Mouse (Mus musculus): ENCODE measurements around the gene Nxnl2.
"Not testable (repeated sequence)": the region's sequence is repeated elsewhere in the genome, so short reads cannot be mapped to it uniquely, and the experiment has no call there.

Nxnl2 gene

DNA sequence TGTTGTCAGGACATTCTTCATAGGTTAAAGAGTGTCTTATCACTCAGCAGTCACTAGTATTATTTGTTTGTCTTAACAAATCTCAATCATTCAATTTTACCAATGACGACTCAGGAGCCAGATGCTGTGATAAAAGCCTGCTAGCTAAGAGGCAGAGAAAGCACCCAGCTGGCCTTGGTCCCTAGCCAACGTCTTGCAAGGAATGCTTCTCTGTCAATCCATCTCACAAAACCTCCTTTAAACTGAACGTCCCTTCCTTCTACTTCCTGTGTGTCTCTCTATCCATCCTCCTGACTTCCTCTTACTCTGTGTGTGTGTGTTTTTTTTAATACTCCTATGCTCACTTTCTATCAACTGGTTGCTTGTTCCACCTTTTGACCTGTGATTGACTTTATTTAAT, 8.5 kb downstream of the Nxnl2 start:
- DNase-seq (ENCODE audit: low spot score) = no peak

DNA sequence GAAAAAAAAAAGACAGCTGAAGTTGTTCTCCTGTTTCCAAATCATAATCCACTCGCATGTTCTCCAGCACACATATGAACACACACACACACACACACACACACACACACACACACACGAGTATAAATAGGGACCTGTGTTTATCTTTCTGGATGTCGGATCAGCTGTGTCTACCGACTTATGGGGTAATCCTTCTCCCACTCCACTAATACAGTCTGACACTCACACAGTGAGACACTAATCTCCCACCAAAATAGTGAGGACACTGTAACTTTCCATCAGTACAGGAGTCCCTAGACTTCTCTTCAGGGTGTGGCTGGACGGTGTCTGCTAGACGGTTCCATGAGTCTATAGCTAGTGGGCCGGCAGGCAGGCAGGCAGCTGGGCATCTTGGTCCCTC, 11.4 kb downstream of the Nxnl2 start:
- no peak for DNase-seq (ENCODE audit: low spot score)

DNA sequence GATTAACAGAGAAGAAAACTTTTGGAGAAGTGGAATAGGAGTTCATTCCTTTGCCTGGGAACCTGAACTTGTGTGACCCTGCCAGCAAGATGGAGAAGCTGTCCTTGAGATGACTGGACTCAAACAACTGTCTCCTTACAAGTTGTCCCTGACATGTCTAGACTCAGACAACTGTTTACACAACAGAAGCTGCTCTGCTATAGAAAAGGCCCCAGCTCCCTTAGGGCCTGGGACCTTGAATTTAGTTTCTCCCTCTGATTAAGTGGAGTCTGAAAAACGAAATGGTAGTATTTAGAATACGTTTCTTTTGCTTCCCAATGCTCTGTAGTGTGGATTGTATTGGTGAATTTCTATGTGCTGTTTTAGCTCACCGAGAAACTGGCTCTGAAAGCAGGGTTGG, 14.1 kb downstream of the Nxnl2 start:
- no peak for DNase-seq (ENCODE audit: low spot score)

DNA sequence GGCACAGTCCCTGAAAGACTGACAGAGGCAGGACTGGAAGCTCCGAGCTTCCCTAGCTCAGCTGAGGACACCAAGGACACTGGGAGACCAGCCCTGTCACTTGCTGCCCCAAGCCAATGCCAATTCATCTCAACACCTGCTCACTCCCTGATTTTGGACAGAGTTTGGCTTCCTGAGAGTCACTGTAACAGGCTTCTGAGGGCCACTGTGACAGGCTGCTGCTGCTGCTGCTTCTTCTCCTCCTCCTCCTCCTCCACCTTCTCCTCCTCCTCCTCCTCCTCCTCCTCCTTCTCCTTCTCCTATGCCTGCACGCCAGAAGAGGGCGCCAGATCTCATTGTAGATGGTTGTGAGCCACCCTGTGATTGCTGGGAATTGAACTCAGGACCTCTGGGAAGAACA, 19.5 kb downstream of the Nxnl2 start:
- no peak for DNase-seq (ENCODE audit: low spot score)

DNA sequence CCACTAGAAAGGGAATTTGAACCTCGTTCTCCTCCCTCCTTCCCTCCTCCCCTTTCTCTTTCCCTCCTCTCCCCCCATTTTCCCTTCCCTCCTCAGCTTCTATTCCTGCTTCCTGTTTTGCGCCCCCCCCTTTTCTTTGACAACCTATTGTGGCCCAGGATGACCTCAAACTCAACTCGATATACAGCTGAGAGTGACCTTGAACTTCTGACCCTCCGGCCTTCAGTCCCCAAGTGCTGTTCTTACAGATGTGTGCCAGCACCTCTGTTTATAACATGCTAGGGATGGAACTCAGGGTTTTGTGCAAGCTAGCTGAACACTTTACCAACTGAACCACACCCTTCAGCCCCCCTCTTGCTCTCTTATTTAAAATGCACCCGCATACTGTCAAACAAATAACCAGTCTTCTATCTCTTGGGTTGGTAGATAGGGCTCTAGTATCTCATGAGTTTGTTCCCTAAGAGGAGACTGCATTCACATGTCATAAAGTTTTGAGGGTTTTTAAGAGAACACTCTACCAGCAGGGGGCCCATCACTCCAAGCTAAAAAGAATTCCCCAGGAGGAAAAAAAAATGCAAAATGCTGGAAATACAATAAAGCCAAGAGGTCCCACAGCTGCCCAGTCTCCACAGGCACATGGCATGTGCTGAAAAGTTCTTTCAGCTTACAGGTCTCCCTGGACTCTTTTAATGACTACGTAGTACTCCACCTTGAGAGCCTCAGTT, 20.8 kb downstream of the Nxnl2 start:
- peak; percentile 33 for DNase-seq (ENCODE audit: low spot score)

DNA sequence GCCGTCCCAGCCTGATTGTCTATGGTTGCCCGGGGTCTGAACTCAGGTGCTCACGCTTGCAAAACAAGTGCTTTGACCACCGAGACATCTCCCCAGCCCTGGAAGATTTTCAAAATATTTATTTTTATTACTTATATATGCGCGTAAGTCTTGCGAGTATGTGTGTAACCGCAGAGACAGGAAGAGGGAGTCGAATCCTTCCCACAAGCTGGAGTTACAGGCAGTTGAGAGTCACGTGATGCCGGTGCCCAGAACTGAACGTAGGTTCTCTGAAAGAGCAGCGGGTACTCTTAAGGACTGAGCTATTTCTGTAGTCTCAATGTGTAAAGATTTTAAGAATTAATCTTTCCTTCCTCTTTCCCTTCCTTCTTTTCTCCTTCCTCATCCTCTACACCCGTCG, 23.1 kb downstream of the Nxnl2 start:
- no peak for DNase-seq (ENCODE audit: low spot score)

DNA sequence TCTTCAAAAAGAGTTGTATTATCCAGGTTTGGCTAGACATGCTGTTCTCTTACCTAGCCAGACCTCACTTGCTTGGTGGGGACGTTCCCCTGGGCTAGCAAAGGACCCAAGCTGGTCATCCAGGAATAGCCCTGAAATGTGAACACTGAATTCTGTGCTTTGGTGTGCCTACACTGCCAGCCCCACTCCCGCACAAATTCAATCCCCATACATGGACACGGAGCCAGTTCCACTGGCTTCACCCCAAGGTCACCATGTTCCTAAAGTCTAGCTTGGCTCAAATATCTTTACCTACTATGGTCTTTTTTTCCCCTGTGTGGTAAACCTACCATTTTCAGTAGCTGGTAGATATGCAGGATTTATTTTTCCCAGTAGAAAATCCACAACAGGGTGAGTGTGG, 26.9 kb downstream of the Nxnl2 start:
- no peak for DNase-seq (ENCODE audit: low spot score)

DNA sequence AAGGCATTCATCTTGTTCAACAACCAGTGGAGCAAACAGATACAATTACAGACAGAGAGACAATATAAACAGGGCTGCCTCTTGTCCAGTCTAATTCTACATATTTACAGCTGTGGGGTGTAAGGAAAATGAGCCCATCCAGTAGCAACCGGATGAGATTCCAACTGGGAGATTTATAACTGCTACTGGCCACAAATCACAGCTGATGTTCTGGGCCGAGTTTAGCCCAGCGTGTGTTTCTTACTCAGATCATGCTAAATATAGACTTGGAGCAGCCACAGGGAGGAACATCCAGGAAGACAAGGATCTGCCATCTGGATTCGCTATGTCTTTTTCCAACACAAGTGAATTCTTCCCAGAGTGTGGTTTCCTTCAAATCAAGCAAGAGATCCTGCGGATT, 27.4 kb downstream of the Nxnl2 start:
- peak; percentile 50 for DNase-seq (ENCODE audit: low spot score)

DNA sequence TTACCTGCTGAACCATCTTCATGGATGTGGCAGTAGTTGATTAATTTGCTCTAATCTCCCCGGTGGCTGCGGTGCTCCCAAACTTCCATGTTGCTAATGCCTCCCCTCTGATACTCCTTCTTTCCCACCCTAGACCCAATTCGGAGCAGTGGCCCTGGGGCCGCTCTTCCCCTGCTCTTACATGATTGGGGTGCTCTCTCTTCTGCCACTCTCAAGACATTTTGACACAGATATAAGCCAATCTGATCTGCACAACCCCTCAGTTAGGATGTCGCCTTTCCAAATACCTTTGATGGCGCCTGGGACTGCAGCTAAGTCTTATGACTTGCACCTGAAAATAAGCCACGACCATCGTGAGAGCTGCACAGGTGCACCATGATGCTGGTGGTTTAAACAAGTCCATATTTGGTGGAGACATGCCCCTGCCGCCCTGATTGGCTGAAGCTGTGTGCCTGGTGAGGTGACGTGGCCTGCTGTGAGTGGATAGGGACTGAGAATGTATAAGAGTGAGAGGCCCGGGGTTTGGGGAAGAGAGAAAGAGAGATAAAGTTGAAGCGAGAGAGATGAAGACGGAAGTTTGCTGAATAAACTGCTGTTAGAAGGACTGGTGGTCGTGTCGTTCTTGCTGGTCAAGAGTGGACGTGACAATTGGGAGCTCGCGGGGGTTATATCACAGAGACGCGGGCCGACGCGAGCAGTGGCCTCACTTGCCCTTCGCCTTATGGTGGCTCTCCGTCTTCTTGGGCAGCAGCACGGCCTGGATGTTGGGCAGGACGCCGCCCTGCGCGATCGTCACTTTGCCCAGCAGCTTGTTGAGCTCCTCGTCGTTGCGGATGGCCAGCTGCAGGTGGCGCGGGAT, 31.4 kb downstream of the Nxnl2 start:
- DNase-seq (ENCODE audit: low spot score) = not testable (repeated sequence)

DNA sequence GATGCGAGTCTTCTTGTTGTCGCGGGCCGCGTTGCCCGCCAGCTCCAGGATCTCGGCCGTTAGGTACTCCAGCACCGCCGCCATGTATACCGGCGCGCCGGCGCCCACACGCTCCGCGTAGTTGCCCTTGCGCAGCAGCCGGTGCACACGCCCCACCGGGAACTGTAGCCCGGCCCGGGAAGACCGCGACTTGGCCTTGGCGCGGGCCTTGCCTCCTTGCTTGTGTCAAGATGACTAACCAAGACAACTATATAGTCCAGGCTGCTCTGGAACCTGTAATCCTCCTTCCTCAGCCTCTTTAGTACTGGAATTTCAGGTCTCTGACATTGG, 32.0 kb downstream of the Nxnl2 start:
- DNase-seq (ENCODE audit: low spot score) = peak; percentile 38

DNA sequence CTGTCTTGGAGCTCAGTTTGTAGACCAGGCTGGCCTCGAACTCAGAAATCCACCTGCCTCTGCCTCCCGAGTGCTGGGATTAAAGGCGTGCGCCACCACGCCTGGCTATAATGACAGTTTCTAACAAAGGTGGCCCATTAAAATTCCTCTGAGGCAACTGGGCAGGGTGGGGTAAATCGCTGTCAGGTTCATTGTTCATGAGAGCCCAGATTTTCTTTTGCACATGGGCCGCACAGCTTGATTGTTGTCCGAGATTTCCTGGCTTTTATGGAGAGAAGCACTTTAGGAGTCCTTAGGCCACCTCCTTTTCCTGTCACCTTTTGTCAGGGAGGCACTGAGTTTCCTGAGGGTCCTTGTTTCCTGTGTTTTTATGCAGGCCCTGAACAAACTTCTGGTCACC, 32.6 kb downstream of the Nxnl2 start:
- DNase-seq (ENCODE audit: low spot score) = no peak

DNA sequence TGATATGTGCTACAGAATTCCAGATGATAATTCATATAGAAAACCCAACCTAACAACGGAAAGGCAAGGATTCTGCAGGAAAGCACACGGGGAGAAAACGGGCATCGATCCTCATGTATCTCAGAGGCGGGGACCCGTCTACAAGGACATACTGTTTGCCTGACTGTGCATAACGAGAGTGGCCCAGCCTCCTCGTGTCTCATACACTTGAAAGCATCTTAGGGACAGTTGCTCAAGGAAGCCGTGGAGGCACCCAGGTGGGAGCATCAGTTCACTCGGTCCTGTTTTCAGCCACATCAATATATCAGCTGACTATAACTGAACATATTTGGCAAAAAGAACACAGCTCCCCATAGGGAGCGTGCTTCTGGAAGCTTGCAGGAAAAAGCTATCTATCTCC, 33.3 kb downstream of the Nxnl2 start:
- not testable (repeated sequence) for DNase-seq (ENCODE audit: low spot score)

DNA sequence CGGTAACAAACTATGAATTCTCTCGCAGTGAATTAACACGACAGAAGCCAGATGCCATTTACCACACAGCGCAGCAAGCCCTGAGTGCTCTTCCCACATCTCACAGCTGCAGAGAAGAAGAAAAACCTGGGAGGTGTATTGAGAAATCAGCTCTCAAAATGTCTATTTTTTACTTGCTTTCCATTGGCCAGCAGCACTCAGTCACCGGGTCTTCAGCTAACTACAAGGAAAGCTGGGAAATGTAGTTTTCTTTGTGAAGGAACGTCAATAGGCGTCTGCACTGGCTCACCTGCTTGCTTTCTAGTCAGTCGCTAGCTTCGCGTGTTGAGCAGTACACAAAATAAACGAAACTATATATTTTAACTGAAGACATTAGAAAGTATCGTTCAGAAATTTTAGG, 37.1 kb downstream of the Nxnl2 start:
- no peak for DNase-seq (ENCODE audit: low spot score)

DNA sequence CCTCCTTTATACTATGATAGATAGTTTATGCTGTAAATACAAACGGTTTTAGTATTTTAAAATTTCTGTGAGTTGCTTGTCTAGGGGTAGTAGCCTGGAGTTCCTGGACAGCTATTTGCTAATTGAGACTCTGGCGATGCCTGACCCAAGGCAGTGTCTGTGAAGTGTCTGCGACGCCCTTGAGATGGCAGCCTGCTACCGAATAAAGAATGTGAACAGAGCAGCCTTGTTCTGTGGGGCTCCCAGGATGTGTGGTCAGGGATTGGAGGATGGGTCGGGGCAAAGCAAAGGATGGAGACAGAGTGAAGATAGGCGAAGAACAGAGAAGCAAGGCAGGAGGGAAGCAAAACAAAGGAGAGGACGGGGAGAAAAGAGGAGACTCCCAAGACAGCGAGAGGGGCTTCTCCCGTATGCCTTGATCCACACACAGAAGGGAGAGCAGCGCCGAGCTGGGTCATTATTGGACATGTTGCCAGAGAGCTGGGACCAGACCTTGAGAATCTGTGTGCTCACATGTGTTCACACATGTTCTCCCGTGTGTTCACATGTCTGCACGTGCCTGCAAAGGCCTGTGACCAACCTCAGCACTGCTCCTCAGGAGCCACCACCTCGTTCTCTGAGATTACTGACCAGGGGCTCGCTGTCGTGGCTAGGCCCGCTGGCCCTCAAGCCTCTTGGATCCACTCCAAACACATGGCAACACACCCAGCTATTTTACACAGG, 37.7 kb downstream of the Nxnl2 start:
- peak; percentile 71 for DNase-seq (ENCODE audit: low spot score)

DNA sequence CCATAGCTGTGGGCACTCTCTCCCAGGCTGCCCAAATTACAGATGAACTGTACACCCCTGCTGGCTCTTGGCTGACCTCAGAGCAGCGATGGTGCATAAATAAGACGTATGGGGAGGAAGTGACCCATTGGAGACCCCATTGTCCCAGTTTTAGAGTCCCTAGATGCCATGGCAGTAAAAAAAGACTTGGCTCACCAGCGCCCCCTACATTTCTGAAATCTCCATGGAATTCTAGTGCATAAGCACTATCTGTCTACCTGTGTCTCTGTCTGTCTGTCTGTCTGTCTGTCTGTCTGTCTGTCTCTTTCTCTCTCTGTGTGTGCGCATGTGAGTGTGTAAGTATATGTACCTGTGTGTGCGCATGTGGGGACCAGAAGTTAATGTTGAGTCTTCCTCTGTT, 39.8 kb downstream of the Nxnl2 start:
- no peak for DNase-seq (ENCODE audit: low spot score)

DNA sequence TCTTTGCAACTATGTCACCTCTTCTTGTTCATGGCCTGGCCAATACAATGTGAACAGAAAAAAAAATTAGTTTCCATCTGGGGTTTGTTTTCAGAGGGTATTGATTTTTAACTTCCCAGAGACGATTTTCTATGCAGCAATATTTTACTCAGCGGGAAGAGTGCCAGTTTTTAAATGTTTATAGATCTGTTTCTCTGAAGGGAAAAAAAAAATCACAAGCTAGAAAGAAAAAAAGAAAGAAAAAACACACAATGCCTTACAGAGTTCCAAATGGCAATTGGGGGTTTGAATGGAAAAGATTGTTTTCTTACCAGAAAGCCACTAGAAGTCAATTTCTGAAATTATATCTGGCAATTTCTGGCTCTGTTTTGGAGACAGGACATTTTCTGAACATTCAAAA, 43.9 kb downstream of the Nxnl2 start:
- DNase-seq (ENCODE audit: low spot score) = no peak

DNA sequence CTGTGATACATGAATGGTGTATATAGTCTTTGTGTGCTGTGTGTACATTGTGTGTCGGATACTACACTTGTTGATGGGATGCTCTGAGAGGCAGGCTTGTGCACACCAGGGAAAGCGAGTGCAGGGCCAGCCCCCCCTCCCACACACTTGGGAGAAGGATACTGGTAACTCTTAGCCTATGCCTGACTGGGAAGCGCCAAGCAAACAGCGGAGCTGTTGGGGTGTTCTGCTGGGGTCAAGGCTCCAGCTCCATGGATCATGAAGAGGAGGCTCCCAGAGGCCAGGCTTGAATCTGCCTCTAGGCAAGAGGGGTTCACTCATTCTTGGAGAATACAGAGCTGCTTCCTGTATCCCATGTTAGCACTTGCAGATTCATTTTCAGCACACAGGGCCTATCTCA, 50.1 kb downstream of the Nxnl2 start:
- DNase-seq (ENCODE audit: low spot score) = no peak

DNA sequence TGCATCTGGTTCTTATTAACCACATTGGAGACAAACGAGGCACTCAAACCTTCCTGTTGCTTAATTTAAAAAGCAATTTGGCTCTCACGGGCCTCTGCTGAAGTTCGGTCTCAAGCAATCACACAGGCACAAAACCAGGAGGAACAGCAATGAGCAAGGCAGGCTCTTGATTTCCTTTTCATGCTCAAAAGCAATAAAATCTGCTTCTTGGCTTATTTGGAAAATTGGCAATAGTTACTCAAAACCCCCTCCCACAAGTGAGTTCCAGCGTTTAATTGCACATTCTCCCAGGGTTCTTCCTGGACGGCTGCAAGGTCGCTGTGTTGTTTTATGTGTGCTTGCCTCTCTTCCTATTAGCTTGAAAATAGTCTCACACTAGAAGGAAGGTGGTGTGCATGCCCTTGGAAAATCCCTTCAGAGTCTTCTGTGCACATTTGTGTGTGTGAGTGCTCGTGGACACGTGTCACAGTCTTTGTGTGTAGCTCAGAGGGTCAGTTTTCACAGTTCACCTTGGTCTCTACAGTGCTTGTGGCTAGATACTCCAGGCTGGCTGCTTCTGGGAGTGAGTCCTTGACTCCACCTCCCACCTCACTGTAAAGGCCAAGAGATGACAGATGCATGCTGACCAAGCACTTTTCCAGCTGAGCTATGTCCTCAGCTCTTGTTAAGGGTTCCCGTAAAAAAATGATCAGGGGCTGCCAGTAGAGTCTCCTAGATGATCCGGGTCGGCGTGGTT, 50.8 kb downstream of the Nxnl2 start:
- DNase-seq (ENCODE audit: low spot score) = no peak
